Mouse (Mus musculus) megakaryocyte, adult 5-6 weeks (primary cell): Measurements from ENCODE around the gene Nucks1. TPM values are rescaled to one million over a fixed set of nuclear protein-coding genes. Genes with fewer than 3 reads are reported as not detected.

Experiments used
- ATAC-seq: 2 replicates; pipeline ENCODE4 v1.8.0; 2016; ENCODE audit warnings: mild to moderate bottlenecking, inconsistent platforms; ENCODE audit not compliant: poor library complexity, severe bottlenecking
- total RNA-seq, 2 experiments: library from RNA; stranded (forward) in 1 of 2; stranded (reverse) in 1 of 2; fragments of 153-499, 151-499 nt in 1 of 2; fragments of 221-1000, 200-1000 nt in 1 of 2; gene quantifications; 2 replicates each; pipeline versions ENCODE4 v1.2.3 to v1.2.4; 2015 to 2017

Gene Nucks1
- total RNA-seq, 2 experiments from 2014 or later: 145 to 234 TPM

DNA sequence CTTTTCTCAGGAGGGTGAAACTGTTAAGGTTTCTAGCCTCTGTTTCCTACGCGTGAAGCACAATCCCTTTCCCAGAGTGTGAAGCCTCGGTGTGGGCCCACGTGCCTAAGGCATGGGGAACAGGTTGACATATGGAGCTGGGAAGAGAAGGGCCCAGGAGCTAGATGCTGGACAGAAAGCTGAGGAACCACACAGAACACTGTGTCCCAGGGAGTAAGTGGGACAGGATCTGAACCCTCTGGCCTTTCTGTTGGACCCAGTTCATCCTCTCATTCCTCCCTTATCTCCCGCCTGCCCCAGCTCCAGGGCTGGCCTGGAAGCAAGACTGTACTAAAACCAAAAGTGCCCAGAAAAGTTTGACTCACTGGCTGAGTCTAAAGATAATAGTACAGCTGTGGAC lies 53.8 kb downstream of the Nucks1 start:
- no peak for ATAC-seq

DNA sequence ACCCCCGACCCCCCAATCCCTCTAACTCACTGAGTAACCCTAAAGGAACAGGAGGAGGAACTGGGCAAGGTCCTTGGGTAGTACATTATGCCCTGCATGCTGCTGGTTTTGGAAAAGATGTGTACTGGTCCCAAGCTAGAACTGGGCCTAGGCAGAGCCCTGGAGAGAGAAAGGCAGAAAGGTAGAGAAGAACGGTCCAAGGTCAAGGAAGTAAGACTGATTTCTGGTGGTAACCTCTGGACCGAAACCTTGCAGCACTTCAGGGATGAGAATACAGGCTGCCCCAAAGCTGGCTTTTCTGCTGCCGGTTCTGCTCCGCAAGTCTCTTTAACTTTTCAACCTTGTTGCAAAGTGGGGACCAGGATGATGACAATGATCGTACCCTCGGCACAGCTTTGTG lies 54.2 kb downstream of the Nucks1 start:
- ATAC-seq: no peak

DNA sequence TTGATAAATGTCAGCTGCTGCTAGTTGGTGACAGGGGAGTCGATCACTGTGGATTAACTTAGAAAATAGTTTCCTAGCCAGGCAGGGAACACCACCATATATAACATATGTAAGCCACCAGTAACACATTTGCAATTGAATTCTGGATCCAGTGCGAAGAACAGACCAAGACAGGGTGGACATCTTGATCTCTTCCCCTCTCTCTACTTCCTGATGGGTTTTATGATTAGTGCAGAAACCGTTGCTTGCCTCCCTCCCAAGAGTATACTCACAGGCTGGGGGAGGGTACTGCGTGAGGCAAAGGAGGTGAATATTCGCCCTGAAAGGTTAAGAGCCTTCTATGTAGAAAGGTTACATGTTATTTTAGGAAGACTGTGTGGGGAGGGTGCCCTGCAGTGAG lies 55.5 kb downstream of the Nucks1 start:
- ATAC-seq: no peak

DNA sequence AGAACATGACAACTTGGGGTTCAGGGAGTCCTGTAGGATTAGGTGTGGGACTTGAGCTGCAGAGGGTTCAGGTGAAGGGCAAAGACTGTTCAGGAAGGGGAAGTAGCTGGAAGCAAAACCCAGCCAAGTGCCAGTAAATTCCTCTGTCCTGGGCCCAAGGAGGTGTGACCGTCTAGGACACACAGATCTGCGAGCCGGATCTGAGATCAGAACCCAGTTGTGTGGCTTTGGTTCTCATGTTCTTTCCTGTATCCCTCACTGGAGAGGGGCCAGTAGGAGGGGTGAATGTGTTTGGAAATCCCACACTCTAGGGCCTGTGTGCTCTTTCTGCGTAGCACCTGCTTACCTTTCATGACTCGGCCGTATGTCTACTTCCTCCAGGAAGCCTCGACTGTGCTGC lies 57.0 kb downstream of the Nucks1 start:
- ATAC-seq: peak; percentile 26; the same call in 1 of the 2 replicates

DNA sequence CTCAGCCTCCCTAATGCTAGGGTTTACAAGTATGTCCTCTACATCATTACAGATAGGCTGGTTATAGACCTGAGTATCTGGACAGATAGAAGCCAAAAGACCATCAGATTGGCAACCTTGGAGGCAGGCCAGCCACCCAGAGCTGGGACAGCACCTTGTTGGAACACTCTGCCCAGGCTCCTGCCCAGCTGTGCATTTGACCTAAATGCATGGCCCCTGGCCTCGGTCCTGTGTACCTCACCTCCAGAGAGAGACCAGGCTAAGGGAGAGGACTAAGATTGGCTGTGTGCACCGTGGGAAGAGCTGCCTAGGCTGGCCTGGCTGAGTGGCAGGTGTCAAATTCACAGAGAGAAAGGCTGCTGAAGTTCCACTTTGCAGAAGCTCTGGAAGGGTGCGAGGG lies 58.2 kb downstream of the Nucks1 start:
- no peak for ATAC-seq

DNA sequence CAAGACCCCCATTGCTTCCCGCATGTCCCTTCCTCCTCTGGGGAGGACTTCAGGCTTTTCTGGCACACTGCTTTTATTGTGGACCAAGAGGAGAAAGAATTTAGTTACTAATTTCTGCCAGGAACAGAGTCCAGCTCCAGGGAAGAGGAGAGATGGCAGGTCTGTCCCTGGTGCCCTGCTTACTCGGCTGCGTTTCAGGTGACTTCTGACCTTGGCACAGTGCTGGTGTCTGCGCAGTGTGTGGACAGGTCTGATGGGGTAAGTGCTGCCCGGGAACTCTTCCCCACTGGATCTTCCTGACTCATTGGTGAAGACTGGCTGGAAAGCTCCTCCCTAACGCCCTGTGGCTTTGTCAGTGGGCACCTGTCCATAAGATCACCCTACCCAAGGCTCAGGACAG lies 58.6 kb downstream of the Nucks1 start:
- no peak for ATAC-seq

DNA sequence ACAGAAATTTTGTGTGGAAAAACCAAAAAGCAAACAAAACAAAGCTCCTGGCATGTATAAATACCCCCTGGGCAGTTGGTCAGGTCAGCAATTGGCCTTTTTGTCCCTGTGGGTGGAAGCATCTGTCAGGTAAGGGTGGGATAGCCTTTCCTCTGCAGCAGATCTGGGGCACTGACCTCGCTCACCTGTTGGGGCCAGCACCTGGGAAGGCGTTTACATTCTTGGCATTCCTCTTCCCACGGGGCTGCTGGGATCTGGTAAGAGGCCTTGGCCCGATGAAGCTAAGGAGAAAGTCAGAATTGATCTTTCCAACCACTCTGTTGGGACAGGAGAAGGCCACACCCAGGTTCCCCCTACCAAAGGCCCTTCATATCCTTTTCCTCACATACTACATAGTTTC lies 59.5 kb downstream of the Nucks1 start:
- ATAC-seq: no peak

DNA sequence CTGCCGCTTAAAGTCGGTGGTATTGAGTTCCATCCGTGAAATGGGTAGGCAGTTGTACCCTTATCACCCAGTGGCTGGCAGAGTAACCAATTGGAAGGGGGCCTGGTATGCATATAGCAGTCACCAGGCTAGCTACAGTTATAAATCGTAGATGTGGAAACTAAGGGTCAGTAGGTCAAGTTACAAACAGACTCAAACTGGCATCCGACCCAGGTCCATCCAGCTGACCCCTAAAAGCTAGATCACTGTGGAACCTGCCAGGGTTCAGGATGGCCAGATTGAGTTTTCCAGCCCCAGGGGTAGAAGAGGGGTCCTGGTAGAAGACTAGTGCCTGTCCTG lies 60.0 kb downstream of the Nucks1 start:
- ATAC-seq: no peak

DNA sequence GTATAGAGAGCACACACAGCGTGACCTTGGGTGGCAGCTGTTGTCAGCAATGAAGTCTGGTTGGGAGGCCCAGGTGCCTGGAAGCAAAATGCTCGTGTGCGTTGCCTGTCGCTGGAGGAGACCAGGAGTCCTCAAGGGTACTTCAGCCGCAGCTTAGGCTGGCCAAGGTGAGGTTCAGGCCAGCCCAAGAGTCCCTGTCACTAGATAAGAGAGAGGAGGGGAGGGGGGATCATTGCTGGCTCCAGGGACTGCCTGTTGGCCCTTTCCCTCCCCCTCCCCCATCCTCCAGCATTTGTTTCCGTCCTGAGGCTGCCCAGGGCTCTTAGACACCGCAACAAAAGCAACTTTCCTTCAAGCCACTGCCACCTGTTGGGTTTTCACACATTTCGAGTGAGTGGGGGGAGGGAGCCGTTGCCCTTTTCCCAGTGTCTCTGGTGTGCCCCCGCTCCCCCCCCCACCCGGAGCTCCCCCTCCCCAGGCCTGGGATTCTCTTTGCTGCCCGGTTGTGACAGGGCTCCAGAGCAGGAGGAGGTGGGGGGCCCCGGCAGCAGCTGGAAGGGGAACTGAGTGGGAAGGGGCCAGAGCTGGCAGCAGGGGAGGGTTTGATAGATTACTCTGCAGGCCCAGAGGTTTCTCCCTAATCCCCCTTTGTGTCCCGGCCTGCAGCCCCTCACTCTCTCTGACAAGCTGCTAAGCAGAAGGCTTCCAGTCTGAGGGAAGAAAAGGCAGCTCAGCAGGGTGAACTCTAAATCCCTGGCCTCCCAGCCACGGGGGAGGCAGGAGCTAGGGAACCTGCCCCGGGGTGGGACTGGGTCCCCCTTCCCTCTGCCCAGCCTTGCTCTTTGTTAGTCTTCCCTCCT lies 60.6 kb downstream of the Nucks1 start:
- no peak for ATAC-seq

DNA sequence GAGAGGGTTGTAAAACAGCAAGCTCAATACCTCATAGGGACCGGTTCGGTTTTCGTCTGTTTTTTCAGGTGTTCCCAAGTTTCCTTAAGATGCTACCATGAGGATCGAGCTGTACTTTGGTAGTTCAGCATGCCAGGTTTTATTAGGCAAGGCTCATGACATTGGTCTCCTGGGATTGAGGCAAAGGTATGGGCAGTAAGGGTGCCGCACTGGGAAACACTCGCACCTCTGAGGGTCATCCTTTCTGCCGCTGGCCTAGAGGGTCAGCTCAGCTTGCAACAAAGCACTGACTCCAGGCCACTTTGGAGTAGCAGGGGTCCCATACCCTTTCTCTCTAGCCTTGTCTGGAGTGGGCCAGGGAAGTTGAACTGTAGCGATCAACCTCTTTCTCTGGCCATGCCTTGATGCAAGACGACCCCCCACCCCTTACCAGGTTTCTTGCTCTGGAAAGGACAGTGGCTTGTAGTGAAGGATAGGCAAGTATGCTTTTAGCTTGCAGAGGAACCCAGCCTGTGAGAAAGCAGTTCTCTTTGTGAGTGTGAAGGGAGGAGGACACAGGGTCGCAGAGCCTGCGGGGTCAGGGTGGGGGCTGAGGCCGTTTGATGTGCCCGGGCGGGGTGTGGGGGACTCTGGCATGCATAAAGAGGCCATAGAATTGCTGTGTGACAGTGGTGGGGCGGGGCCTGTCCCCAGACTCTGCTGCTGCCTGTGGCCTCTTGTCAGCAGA lies 61.6 kb downstream of the Nucks1 start:
- ATAC-seq: no peak

DNA sequence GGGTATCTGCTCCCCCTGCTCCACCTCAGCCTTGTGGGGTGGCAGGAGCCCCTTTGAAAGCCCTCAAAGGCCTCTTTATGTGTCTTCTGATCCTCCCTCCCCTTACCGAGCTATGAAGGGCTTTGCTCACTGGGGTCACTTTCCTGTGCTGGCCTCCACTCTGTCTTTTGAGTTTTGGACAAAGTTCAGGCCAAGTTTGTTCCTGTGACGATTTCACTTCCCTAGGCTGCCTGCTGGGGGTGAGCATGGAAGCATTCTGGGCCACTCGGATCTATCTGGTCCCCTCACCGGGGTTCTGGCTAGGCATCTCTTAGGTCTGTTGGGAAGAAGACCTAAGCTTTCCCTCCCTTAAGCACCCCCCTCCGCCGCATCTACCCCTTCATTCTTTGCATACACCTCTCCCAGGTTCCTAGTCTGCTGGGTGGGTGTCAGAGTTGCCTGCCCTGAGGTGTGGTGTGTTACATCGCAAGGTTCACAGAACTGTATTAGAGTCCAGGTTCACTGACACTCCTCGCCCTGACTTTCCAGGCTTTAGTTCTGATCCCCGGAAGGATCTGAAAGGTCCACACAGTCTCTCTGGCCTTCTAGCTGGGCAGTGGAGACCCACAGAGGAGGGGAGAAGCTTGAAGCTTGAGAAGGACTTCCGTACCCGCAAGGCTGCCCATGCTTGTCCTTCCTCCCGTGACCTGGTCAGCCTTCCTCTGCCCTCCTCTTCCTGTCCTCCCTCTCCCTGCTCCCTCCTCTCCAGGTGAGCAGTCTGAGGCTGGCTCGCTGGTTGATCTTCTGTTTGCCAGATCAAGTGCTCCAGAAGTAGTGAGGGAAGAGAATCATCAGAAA lies 62.4 kb downstream of the Nucks1 start:
- no peak for ATAC-seq

DNA sequence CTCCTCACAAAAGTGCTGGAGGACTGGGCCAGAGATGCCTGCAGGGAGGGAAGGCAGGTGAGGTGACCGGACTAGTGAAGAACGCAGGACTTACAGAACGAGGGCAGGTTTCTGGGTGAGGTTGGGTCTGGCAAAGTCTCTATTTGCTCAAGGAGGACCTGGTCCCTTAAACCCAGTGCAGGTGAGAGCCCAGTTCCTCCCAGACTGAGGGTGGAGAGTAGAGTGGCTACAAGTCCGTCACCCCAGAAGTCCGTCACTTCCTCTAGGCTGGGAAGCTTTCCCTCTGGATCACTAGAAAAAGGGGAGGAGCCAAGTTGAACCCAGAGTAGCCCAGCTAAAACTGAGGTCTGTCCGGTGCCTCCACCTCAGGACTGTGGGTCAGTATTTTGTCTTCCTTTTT lies 63.7 kb downstream of the Nucks1 start:
- ATAC-seq: no peak

DNA sequence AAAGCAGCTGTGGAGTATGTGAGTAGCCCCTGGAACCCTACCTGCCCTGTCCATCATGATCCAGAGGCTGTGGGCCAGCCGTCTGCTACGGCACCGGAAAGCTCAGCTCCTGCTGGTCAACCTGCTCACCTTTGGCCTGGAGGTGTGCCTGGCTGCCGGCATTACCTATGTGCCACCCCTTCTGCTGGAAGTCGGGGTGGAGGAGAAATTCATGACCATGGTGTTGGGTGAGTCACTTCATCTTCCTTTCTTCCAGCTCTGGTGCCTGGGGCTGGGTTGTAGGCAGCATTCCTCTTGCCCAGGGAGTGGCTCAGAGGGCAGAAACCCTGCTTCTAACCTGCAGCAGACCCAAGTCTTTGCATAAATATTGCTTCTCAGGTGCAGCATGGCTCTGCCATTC lies 66.6 kb downstream of the Nucks1 start:
- ATAC-seq: no peak

DNA sequence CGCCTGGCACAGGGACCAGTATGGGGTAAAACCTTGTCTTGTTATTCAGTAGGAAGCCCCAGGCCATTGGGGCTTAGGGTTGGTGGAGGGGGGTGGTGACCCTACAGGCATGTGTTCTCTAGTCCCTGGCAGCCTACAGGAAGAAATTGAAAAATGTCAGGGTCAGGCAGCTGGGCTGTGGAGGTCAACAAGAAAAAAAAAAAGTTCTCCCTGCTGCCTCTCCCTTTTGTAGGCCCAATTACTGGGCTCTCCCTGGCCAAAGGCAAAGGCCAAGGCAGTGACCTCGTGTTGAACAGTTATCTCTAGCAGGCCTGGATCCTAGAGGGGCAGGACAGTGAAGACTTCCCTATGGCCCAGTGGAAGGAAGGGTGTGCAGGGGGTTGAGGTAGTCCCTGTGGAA lies 70.1 kb downstream of the Nucks1 start:
- no peak for ATAC-seq

DNA sequence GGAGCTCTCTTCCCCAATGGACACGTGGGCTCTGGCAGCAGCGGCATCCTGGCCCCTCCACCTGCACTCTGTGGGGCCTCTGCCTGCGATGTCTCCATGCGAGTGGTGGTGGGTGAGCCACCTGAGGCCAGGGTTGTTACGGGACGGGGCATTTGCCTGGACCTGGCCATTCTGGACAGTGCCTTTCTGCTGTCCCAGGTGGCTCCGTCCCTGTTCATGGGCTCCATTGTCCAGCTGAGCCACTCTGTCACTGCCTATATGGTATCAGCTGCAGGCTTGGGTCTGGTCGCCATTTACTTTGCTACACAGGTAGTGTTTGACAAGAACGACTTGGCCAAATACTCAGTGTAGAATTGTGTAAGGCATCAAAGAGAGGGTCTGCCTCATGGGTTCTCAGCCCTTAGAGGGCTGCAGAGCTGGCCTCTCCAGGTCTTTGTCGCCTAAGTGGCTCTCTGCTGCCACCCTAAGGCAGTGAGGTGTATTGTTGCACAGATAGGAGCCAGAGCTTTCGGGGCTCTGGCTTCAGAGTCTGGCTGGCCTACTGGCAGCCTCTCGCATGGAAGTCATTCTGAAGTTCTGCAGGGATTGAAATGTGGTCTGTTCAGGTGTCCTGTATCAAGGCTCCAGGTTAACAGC lies 71.2 kb downstream of the Nucks1 start:
- peak; percentile 87 for ATAC-seq

DNA sequence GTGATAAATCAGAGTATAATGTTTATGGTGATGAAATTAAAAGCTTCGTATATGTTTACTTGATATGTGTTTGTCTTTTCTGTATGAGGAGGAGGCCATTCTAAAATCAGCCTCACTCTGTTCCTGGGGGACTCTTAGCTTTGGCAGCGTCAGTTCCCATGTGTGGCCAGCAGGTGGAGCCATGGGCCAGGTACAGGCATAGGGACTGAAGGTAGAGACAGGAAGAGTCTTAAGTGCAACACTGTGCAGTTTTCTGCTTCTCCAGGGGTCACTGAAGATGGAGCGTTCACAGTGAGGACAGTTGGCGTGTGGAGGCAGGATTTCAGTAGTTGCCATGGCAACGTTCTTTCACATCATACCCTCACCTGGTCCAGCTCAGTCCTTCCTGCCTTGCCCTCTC lies 72.6 kb downstream of the Nucks1 start:
- peak; percentile 95 for ATAC-seq

DNA sequence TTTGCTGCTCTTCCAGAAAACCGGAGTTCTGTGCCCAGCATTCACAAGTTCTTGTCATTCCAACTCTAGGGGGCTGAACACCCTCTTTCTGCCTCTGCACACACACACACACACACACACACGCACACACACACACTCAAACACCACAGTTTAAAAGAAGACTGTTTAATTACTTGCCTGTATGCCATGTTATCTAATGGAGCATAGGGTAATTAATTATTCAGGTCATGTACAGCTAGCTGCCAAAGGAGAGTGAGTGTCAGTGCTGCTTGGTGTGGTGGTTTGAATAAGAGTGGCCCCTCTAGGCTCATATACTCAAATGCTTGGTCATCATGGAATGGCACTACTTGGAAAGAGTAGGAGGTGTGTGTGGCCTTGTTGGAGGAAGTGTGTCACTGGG lies 73.5 kb downstream of the Nucks1 start:
- ATAC-seq: no peak
